Mouse (Mus musculus) testis, postnatal 10 days (tissue): ENCODE results near the gene Rnf212b.
A peak's percentile ranks its signal among the peaks of the same experiment; 100 is the strongest.

Experiments used
- DNase-seq: peaks from one replicate; pipeline ENCODE4 v3.0.0; 2021; ENCODE audit warnings: low spot score

Gene Rnf212b

DNA sequence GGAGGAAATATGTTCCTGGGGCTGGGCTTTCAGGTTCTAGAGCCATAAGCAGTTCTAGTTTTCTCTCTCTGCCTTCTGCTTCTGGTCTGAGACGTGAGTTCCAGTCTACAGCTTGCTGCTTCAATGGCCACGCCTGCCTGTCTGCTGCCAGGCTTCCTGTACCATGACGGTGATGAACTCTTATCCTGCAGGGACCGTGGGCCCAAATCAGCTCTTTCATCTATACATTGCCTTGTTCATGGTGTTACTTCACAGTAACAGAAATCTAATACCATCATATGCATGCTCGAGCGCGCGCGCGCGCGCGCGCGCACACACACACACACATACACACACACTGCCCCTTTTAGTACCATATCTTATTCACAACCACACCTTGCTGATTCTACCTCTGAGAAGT is 17.2 kb upstream of the Rnf212b start:
- DNase-seq, result no peak

- no peak for DNase-seq
Observed at GRCm38 (mm10) chr14:54799686-54800085, 14.3 kb upstream of the Rnf212b start.

GRCm38 (mm10) chr14:54802428-54802827 is 11.5 kb upstream of the Rnf212b start:
- DNase-seq, result no peak

DNA sequence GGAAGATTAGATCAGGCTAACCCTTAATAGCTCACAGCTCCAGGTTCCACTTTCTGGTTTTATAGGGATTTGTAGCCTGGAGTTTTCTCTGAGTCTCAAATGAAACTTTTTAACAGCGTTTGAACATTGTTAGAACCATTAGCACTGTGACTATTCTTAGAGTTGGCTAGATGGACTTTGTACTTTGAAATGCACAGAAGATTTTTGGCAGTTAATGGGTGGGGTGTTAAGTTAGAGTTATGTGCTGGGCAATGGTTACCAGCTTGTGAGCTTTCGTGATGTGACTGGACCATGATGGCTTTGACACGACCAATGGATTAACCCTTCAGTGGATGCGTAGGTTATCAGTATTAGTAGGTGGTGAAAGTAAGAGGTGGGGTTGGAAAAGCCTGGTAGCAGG is 7.8 kb upstream of the Rnf212b start:
- DNase-seq, result no peak

GRCm38 (mm10) chr14:54808718-54809667 is 4.9 kb upstream of the Rnf212b start:
- no peak for DNase-seq

DNA sequence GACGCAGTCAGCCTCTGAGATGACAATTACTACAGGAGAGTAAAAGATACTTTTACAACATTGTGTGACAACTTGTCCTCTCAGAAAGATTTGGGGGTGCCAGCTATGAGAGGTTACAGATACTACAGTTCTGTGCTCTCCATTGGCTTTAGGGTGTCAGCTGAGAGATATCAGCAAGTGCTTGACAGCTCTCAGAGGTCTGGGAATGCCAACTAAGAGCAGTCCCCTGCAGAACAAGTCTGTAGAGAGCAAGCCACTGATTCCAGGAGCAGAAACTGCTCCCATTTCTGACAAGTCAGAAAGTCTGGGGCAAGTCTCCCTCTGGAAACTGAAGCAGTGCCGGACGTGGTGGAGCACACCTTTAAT is 4.3 kb upstream of the Rnf212b start:
- no peak for DNase-seq

DNA sequence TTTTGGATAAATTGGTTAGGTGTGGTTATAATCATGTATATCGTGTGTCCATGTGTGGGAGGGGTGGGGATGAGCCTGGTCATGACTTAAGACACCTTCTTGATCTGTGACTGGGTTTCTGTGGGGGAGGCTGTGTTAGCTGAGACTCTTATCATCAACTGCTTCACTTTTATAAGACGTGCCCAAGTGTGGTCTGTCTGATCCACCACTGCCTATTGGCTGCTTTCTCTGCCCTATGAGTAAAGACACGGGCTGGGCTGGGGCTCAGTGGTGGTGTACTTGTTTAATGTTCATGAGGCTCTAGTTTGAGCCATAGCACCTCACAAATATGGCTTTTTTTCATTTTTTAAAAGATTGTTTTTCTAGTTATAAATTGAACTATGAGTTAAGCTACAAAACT is 1.8 kb downstream of the Rnf212b start:
- no peak for DNase-seq

DNA sequence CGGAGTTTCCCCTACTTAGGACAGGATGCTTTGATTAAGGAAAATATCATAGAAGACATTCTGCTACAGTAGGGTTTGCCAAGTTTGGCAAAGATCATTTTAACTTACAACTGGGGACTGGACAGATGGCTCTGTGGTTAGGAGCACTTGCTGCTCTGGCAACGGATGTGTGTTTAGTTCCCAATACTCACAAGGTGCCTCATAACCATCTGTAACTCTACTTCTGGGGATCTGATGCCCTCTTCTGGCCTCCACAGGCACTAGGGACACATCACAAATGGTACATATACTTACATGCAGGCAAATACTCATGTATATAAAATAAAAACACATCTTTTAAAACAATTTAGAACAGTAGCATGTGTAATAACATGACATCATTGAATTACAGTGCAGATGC is 3.9 kb downstream of the Rnf212b start:
- no peak for DNase-seq

DNA sequence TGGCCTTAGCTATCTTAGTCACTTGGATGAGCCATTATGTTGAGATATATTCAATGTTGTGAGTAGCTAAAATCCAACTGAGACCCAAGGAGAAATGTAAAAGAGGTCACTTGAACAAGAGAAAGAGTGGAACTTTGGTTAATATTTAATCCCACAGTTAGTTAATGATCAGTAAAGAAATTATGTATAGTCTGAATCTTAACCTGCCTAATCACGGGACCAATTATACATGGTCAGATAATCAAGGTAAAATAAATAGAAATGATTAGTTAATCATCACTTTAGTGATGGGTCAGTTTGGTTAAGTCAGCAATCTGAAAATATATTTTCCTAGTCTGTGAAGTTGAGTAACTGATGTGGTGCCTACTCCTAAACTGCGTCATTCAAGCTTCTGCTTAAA is 8.4 kb downstream of the Rnf212b start:
- DNase-seq, result no peak

DNA sequence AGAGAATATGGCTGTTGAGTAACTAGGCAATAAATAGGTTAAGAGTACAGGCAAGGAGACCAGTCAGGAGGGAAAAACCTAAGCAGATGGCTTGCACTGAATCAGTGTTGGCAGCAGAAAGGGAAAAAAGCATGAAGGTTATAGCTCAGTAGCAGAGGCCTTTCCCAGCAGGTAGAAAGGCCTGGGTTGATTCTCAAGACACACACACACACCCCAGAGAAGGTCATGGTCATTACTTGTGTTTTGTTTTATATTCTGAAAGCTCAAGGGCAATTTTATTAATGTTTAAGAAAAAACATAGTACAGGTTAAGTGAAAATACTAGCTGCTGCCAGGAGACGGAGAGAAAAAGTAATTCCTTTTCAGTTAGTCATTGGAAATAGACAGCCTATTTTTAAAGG is 9.8 kb downstream of the Rnf212b start:
- DNase-seq, result no peak

GRCm38 (mm10) chr14:54843461-54843860 is 29.5 kb downstream of the Rnf212b start:
- no peak for DNase-seq

GRCm38 (mm10) chr14:54855726-54856125 is 41.8 kb downstream of the Rnf212b start:
- DNase-seq, result no peak

DNA sequence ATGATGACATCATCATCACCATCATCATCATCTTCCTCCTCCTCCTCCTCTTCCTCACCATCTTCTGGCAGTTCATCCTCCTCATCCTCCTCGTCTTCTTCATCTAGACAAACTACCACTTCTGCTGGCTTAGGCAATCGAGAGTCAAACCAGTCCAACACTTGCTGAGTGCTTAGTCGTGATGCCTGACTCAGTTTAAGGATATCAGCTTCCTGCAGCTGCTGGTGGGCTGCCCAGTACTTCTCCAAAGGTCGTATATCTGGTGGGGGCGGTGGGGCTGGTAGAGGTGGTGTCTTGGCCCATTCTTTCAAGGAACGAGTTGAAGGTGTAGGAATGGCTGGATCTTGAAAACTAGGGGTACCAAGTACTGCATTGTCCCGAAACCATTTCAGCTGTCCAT is 42.8 kb downstream of the Rnf212b start:
- DNase-seq, result no peak

DNA sequence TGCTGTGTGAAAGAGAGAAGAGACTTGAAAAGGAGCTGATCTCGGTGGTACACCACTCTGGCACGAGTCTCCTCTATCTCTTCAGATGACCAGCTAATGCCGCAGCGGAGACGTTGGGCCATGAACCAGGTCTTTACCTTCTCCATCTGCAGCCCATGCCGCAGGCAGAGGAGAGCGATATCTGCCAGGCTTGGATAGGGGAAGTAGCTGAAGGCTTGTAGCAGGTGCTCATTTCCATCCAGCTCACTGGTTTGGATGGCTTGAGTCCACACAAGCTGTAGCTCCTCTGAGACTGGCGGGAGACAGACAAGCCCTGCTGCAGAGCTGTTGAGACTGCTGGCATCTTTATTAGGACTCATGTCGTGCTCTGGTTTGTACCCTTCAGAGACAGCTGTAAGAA is 44.0 kb downstream of the Rnf212b start:
- DNase-seq, result no peak

DNA sequence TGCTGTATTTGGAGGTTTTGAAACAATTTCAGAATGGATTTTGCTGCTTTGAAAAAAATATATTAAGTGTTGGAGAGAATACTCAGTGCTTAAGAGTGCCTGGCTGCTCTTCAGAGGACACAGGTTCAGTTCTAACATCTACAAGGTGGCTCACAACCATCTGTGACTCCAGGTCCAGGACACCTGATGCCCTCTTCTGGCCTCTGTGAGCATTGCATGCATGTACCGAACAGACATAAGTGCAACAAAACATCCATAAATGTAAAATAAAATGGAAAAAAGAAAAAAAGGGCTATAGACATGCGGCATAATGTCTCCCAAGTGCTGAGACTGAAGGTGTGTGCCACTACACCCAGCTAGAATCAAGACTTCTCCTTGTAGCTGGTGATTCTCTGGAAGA is 46.6 kb downstream of the Rnf212b start:
- peak; percentile 75 for DNase-seq

- peak; percentile 93 for DNase-seq
Observed at GRCm38 (mm10) chr14:54863501-54864312, 49.8 kb downstream of the Rnf212b start.

DNA sequence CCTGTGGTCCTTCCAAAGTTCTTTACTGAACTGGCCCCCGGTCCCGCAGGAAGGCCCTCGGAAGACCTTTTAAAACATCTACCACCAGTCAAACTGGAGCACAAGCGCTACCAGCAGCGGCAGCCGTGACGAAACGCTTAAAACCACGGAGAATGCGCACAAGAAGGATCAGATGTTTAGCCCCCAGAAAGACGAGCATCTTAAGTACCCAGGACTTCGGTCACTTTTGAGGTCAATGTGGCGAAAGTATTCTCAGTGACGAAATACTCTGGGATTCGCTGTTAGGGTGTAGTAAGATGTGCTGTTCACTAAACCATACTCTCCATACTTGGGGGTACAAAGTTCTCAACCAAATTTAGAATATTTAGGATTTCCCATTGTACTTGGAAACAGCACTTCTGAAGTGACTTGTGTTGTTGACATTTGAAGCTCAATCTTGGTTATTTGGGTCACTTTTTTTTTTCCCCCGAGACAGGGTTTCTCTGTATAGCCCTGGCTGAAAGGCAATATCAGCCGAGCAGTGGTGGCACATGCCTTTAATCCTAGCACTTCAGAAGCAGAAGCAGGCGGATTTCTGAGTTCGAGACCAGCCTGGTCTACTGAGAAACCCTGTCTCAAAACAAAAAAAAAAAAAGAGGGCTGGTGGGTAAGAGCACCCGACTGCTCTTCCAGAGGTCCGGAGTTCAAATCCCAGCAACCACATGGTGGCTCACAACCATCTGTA is 50.5 kb downstream of the Rnf212b start:
- DNase-seq, result no peak

- DNase-seq, result no peak
Observed at GRCm38 (mm10) chr14:54865626-54866025, 51.7 kb downstream of the Rnf212b start.

- no peak for DNase-seq
Observed at GRCm38 (mm10) chr14:54866268-54866667, 52.3 kb downstream of the Rnf212b start.

- peak; percentile 75 for DNase-seq
Observed at GRCm38 (mm10) chr14:54866936-54867335, 53.0 kb downstream of the Rnf212b start.

GRCm38 (mm10) chr14:54868026-54868425 is 54.1 kb downstream of the Rnf212b start:
- no peak for DNase-seq

- no peak for DNase-seq
Observed at GRCm38 (mm10) chr14:54870861-54871260, 56.9 kb downstream of the Rnf212b start, which contains the start of gene Homez. Gene Homez, minus strand, starts transcription at chr14:54870961.
